Mouse (Mus musculus) retina, adult 2 months (tissue): ENCODE measurements at regions not wholly inside any gene's neighbourhood (a gene's known extent, or its start where the extent isn't known, plus 50 kb on each side); places are given as distances from the start of the nearest gene placed in this dataset.

Experiments
- DNase-seq: peaks from one replicate; pipeline ENCODE4 v3.0.0-alpha.2; 2012; ENCODE audit warnings: low read depth, low spot score

DNA sequence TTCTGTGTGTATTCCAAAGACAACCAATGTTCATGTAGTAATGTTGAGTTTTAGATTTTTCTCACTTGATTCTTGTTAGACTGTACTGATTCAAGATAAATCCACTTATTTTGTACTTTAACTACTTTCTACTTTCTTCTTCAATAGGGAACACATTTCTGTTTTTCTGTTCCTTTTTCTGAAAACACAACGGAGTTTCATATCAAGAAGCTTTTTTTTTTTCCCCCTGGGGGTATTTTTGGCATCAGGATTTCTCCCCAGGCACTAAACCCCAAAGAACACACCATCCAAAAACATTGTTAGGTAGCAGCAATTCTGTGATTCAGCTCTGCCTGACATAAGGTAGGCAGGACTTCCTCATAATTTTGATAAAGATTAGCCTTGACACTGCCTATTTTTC, 1200.7 kb downstream of the Gsdmc2 start:
- no peak for DNase-seq

- no peak for DNase-seq
Measured at GRCm38 (mm10) chr15:62641051-62641710, 1203.8 kb downstream of the Gsdmc2 start.

DNA sequence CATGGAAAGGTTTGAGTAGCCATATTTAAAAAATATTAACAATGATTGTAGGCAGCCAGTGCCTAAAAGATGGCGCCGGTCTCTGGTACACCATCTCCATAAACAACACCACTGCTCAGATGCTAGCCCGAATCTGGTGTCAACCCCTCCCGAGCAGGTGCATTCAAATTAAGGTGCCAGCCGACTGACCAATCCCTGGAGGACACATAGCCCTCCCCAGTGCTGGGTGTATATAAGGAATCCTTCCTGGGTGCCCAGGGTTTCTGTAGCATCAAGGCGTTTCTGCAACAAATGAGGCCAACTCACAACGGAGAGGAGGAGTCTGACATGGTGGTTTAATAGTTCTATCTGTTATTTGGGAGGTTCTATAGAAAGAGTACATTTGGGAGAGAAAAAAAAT, 1219.6 kb downstream of the Gsdmc2 start:
- DNase-seq: no peak

- no peak for DNase-seq
Measured at GRCm38 (mm10) chr15:62616042-62616441, 1228.9 kb downstream of the Gsdmc2 start.

DNA sequence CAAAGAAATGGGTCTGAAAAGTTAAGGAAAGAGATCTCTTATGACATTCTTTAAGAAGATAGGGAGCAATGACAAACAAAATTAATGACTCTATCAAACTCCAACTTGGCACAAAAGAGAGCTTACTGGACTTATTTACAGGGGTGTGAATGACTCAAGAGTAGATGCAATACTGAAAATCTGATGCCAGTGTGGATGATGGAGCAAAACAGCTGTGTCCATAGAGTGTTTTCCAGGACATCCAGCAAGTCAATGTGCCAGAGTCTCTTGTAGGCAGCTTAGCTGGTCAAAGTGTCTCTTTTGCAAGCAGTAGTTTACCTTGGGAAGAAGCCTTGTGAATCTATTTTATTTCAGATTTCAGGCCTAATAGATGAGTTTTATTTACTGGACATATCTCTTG, 1248.2 kb downstream of the Gsdmc2 start:
- DNase-seq: no peak

- DNase-seq: no peak
Measured at GRCm38 (mm10) chr15:62588580-62588979, 1256.4 kb downstream of the Gsdmc2 start.

- DNase-seq: no peak
Measured at GRCm38 (mm10) chr15:62578788-62579187, 1266.2 kb downstream of the Gsdmc2 start.

GRCm38 (mm10) chr15:62575791-62576190, 1269.2 kb downstream of the Gsdmc2 start:
- no peak for DNase-seq

- DNase-seq: peak; percentile 4
Measured at GRCm38 (mm10) chr15:62571803-62572202, 1273.2 kb downstream of the Gsdmc2 start.

DNA sequence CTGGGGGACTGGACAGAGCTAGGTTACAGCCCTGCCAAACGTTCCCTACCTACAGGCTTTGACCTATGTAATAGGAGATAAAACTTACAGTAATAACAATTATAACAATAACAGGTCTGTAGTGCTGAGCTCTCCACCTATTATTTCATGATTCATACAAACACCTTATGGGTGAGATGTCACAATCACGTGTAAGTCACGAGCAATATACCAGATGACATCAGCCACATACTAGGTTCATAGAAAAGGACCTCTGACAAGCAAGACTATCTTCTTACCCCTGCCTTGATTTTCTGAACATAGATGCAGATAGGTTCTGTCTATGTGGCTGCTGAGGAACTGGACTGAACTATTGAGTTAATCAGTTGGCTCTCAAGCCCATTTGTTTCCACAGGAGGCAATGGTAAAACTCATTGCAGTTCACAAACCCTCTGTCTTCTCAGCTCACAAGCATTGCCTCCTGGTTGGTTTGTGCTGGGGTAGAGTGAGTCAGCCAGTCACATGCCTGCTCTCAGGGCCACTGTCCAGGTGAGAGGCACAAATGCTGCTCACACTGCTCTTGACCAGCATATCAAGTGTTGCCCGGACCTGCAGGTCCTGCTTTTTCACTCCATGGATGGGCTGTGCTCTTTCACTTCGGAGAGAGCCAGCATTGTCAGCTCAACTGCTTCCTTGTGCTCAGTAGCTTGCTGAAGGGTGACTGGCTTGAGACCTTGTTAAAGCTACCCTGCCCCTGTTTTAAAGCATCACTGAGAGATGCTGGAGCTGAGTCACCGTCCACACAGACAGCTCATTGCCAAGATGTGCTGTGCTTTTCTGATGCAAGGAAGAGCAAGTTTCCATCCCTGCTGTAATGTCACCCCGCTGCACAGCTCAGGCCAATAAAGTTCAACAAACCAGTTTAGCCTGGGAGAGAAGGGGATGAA, 1275.9 kb downstream of the Gsdmc2 start:
- no peak for DNase-seq

DNA sequence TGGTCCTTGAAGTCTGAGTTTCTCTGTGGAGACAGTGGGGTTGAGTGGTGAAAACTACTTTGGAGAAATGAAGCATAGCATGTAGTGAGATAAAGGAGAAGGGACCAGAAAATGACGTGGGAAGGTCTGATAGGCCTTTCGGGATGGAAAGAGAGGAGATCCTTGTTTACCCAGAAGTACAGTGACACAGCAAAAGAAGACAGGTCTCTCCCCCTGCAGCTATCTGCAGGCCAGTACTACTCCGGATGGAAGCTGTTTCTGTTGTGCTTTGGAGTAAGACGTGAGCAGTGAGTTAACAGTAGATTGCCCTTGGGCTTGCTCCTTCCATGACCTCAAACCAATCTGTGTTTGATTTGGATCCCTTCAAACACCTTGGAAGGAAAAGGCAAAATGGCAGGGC, 1277.5 kb downstream of the Gsdmc2 start:
- no peak for DNase-seq

- DNase-seq: no peak
Measured at GRCm38 (mm10) chr15:62566106-62566511, 1278.9 kb downstream of the Gsdmc2 start.

DNA sequence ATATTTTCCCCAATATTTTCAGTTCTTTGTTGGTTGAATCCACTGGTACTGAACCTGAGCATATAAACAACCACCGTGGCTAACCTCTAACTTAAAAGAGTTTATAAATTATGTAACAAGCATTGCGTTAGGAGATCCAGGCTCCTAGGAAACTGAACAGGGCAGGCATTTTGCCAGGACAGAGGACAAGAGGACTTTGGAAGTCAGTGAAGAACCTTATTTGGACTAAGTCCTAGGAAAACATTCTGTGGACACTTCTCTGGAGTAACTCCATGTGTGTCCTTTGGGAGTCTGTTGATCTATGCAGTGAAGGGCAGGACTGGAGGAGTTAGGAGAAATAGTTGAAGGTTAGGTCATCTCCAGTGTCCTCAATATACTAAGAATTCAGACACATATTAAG, 1311.7 kb downstream of the Gsdmc2 start:
- no peak for DNase-seq

DNA sequence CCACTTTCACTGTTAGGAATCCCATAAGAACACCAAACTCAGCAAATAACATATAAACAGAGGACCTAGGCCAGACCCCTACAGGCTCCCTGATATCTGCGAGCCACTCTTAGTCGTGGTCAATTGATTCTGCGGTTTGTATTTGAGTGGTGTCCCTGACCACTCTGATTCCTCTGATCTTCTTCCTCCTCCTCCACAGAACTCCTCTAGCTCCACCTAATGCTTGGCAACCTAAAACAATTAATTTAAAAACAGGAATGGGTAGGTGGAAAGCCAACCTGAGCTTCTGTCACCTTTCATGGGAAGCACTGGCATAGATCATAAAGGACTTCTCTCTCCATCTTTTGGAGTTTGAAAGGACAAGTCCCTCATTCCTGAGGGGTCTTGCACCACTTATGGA, 1316.0 kb downstream of the Gsdmc2 start:
- no peak for DNase-seq

GRCm38 (mm10) chr15:62524628-62525027, 1320.3 kb downstream of the Gsdmc2 start:
- DNase-seq: no peak

DNA sequence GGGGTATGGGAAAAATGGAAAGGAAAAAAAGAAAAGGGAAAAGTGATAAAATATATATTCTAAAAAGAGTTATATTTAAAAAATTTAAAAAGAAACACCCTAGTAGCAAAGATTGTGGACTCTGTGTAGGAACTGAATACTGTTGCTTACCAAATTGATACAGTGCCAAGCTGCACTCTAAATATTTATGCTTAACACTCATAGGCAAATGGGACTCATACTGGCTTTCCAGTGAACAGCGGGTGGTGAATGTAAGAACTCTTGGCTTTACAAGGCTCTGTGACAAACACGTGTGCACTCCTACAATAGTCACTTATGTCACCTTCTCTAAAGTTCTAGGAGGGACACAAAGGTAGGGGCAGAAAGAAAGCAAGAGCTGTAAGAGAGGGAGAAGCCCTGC, 1320.8 kb downstream of the Gsdmc2 start:
- DNase-seq: no peak

GRCm38 (mm10) chr15:62513462-62513861, 1331.5 kb downstream of the Gsdmc2 start:
- no peak for DNase-seq

DNA sequence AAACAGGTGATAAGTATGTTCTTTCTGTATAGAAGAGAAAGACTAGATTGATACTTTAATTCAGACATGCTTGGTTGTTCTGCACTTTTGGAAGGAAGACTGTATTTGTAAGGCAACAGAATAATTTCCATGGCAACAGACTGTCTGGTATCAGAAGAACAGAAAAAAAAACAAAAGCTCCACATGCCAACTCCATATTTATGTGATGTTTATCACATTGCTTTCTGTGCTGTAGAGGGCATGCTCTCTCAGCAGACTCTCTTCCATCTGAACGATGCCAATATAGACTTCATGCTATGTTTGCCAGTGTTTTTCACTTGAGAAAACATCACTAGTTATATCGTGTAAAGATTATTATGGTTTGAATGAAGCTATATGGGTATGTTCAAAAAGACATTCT, 1333.5 kb downstream of the Gsdmc2 start:
- no peak for DNase-seq

DNA sequence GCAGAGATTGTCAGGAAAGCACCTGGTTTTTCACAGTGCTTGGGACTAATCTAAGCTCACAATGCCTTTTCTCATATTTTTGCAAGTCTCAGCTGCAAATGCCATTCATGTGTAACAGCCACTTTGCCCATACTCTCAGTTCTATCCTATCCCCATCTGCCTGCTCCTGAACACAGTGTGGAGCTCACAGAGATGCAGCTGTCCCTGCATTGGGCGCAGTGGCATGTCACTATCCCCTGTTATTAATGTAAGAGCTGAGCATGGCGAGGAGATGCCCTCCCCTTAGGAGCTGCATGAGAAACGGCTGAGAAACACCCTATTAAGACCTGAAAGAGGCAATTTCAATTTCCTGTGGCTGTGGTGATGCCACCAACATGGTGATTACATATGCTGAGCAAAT, 1341.1 kb downstream of the Gsdmc2 start:
- DNase-seq: no peak

GRCm38 (mm10) chr15:62500966-62501365, 1344.0 kb downstream of the Gsdmc2 start:
- DNase-seq: no peak

DNA sequence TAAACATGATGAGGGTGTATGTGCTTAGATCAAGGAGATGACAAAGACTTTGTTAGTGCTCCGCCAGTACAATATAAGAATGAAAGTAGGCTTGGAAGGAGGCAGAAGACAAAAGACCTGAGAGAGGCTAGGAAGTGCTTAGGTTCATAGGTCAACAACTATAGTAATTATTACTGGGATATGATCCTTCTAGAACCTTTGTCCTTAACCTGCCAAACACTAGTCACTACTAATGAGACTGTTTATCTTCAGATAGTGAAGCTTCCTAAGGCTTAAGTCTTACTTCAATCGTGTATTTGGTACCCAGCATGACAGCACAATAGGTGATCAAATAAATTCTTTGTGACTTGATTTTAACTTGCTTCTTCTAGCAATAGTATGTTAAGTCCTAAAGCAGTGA, 1344.5 kb downstream of the Gsdmc2 start:
- no peak for DNase-seq

- no peak for DNase-seq
Measured at GRCm38 (mm10) chr15:62496193-62496592, 1348.8 kb downstream of the Gsdmc2 start.

DNA sequence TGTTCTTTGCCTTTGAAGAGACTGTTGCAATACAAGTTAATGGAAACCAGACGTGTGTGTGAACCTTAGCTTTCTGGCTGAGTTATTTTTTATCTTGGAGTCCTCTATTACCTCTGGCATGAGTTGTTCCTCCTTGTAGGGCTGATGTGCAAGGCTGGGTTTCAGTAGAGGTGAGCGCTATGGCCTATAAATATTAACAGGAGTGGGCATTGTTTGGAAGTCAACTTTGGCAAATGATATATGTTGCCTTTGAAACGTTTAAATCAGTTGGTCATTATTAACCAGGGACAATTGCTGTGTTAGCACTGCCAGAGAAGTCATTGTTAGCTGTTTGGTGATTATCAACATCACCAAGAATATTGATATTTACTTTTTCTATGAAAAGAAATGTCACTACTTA, 1352.6 kb downstream of the Gsdmc2 start:
- DNase-seq: no peak
